Mouse (Mus musculus): ENCODE measurements at regions not wholly inside any gene's neighbourhood (a gene's known extent, or its start where the extent isn't known, plus 50 kb on each side); places are given as distances from the start of the nearest gene placed in this dataset.

DNA sequence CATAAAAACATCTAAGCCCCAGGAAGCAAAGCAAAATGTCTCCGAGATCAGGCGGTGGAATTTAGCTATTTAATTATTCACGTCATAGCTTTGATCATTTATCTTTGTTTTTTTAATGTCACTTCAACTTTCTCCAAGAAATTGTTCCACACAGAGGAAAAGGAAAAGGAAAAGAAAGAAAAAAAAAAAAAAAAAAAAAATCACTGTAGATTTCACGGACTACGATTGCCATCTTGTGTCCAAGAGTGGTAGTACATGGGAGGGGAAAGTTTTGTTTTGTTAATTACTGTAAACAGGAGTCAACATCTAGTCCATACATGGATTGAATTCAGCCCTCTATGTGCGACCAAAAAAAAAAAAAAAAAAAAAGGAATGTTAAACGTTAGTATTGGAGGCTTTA lies 114.4 kb upstream of the Usp25 start:
- H3K4me3 ChIP-seq (replicated peaks), result no peak overlapping the region
- ATAC-seq (ENCODE audit: insufficient number of reproducible peaks, low FRiP score, low TSS enrichment, low read depth), result no peak

DNA sequence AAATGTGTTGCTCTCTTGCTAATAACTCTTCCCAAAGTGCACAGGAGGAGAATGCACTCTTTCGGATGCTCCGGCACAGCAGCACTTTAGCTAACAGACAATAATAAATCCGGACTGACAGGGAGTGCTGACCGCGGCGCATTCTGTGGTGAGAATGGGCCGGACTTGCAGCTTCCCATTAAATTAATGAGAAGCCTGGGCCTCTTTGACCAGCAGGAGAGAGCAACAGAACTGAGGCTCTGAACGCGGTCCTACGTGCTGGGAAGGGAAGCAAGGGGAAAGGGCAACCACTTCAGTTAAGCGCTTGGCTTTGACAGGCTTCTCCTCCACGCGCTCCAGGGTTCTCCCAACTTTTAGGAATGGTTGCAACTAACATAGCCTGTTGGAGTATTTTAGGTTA lies 117.2 kb upstream of the Usp25 start:
- H3K4me1 ChIP-seq, result no peaks in the 10 kb centered on the region
- H3K36me3 ChIP-seq, result no peaks in the 10 kb centered on the region
- H3K4me3 ChIP-seq (replicated peaks), result no peak overlapping the region
- 40% methylated on average over 13 of the region's 13 CpGs for WGBS
- no peaks in the 10 kb centered on the region for H3K9me3 ChIP-seq (replicated peaks)
- no peak overlapping the region for H3K4me2 ChIP-seq (replicated peaks)
- no peaks in the 10 kb centered on the region for H3K27me3 ChIP-seq
- H3K9ac ChIP-seq, result no peak overlapping the region
- H3K27ac ChIP-seq (replicated peaks), result no peak overlapping the region
- ATAC-seq (ENCODE audit: insufficient number of reproducible peaks, low FRiP score, low TSS enrichment, low read depth), result no peak

More for the DNA sequence above, 114.4 kb upstream of the Usp25 start:
- Histone ChIP-seq H3K9ac (no peak overlapping the region), H3K27ac (replicated peaks) (no peak overlapping the region), H3K27me3 (no peaks in the 10 kb centered on the region), H3K4me2 (replicated peaks) (no peak overlapping the region), H3K4me1 (no peaks in the 10 kb centered on the region), H3K36me3 (no peaks in the 10 kb centered on the region), H3K9me3 (replicated peaks) (no peaks in the 10 kb centered on the region)
- WGBS, result 8% methylated on average over 7 of the region's 7 CpGs

DNA sequence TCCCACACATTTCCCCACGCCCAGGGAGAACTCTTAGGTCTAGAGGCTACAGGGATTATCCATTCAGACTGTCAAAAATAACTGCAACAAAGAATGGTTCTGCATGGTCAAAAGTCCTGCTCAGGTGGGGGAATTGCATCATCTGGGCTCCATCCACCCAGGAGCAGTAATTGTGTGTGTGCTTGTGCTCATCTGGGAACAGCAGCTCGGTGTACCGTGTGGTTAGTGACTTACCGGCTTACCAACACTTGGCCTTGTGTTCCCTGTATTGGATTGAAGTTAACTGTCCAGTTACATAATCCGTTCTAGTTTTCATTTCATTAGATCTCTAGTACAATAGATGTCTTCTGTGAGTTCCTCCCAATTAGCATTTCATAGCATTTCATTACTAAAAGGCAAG lies 117.7 kb upstream of the Usp25 start:
- H3K27ac ChIP-seq (replicated peaks), result no peak overlapping the region
- no peaks in the 10 kb centered on the region for H3K27me3 ChIP-seq
- ATAC-seq (ENCODE audit: insufficient number of reproducible peaks, low FRiP score, low TSS enrichment, low read depth), result no peak
- H3K9ac ChIP-seq, result no peak overlapping the region
- no peaks in the 10 kb centered on the region for H3K9me3 ChIP-seq (replicated peaks)
- WGBS, result 70% methylated on average over 5 of the region's 5 CpGs
- no peaks in the 10 kb centered on the region for H3K36me3 ChIP-seq
- H3K4me2 ChIP-seq (replicated peaks), result no peak overlapping the region
- H3K4me3 ChIP-seq (replicated peaks), result no peak overlapping the region
- H3K4me1 ChIP-seq, result no peaks in the 10 kb centered on the region

DNA sequence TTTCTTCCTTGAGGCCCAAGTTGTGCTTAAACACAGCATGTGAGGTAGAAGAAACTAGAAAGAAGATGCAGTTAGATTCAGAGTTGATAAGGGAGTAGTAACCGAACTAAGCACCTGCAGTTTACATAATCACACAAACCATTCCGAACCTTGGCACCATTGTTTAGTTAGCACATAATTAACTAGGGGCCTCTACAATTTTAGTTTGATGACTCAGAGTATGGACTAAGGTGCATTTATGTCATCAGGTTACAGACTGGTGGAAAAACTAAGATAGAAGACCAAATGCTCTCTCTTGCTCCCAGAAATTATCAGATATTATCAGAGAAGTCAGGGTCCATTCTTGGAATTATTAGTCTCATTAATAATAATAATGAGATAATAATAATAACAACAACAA lies 134.9 kb upstream of the Usp25 start:
- WGBS, result 68% methylated on average over 2 of the region's 2 CpGs
- no peaks in the 10 kb centered on the region for H3K4me1 ChIP-seq
- H3K9ac ChIP-seq, result no peak overlapping the region
- H3K27ac ChIP-seq (replicated peaks), result no peak overlapping the region
- no peak overlapping the region for H3K4me3 ChIP-seq (replicated peaks)
- H3K27me3 ChIP-seq, result no peaks in the 10 kb centered on the region
- H3K9me3 ChIP-seq (replicated peaks), result no peaks in the 10 kb centered on the region
- no peaks in the 10 kb centered on the region for H3K36me3 ChIP-seq
- ATAC-seq (ENCODE audit: insufficient number of reproducible peaks, low FRiP score, low TSS enrichment, low read depth), result no peak
- no peak overlapping the region for H3K4me2 ChIP-seq (replicated peaks)

DNA sequence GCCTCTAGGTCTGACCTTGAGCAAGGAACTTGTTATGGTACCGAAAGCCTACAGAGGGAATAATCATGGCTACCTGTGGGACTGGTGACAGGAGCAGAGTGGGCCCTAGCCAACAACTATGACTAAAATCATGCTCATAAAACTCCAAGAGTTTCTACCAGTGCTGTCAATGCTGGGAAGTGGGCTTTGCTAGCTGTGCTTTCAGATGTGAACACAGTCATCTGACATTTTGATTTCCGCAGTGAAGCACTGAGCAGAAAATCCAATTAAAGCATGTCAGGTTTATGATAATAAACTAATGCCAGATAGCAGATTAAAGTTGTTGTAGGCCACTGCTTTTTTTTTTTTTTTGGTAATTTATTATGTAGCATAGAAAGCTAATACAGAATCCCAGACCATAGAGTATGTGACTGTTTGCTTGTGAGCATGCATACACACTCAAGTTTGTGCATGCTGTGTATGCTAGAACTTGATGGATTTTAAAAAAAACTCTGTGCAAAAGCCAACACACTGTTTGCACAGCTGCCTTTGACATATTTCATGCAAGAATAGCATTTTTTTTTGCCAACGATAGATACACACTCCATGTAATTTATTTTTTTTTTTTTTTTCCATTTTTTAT lies 138.0 kb upstream of the Usp25 start:
- no peaks in the 10 kb centered on the region for H3K9me3 ChIP-seq (replicated peaks)
- no peaks in the 10 kb centered on the region for H3K4me1 ChIP-seq
- H3K4me2 ChIP-seq (replicated peaks), result no peak overlapping the region
- 81% methylated on average over 3 of the region's 3 CpGs for WGBS
- no peak overlapping the region for H3K9ac ChIP-seq
- no peaks in the 10 kb centered on the region for H3K36me3 ChIP-seq
- ATAC-seq (ENCODE audit: insufficient number of reproducible peaks, low FRiP score, low TSS enrichment, low read depth), result no peak
- no peak overlapping the region for H3K4me3 ChIP-seq (replicated peaks)
- H3K27me3 ChIP-seq, result no peaks in the 10 kb centered on the region
- no peak overlapping the region for H3K27ac ChIP-seq (replicated peaks)

DNA sequence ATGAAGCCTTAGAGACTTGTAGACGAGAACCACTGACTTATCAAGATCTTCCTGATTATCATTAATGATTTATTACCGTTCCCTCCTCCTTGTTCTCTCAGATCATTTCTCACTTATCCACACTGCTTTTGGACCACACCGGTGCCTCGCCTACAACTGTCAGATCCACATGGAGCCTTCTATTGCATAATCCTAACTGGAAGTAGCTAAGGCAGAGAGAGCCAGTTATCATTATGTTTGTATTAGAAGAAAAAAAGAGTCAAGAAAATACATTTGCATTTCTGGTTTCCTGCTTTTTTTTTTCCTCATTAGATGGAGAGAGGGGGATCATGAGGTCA lies 147.1 kb upstream of the Usp25 start:
- Histone ChIP-seq H3K27ac (replicated peaks) (no peak overlapping the region), H3K27me3 (no peaks in the 10 kb centered on the region), H3K4me1 (no peaks in the 10 kb centered on the region), H3K36me3 (no peaks in the 10 kb centered on the region), H3K4me2 (replicated peaks) (no peak overlapping the region), H3K9ac (no peak overlapping the region), H3K9me3 (replicated peaks) (no peaks in the 10 kb centered on the region), H3K4me3 (replicated peaks) (no peak overlapping the region)
- WGBS, result 54% methylated on average over 4 of the region's 4 CpGs
- ATAC-seq (ENCODE audit: insufficient number of reproducible peaks, low FRiP score, low TSS enrichment, low read depth), result no peak

DNA sequence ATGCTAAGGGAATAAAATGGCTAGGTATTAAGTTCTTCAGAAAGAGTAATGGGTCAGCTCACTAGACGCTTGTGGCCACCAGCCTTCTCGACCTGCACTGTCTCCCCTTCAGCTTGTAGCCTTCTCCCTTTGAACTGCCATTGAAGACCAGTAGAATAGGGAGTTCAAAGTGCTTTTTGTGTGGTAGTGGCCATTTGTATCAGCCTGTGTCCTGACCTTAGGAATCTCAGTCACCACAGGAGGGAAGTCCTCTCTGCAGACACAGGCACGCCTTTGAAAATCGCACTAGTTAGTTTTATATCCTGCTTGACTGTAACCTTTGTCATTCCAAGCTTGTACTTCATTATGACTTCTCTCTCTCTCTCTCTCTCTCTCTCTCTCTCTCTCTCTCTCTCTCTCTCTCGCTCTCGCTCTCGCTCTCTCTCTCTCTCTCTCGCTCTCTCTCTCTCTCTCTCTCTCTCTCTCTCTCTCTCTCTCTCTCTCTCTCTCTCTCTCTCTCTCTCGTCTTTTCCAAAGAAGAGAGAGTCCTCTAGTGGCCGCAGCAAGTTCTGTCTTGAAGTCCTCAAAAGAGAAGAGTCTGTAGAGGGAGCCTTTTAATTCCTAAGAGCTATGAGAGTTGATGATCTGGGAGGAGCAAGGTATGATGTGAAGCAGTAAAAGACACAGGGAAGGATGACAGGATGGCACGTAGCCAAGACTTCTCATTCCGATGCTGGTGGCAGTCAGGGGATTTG lies 147.6 kb upstream of the Usp25 start:
- H3K27ac ChIP-seq (replicated peaks), result no peak overlapping the region
- WGBS, result 28% methylated on average over 7 of the region's 12 CpGs

DNA sequence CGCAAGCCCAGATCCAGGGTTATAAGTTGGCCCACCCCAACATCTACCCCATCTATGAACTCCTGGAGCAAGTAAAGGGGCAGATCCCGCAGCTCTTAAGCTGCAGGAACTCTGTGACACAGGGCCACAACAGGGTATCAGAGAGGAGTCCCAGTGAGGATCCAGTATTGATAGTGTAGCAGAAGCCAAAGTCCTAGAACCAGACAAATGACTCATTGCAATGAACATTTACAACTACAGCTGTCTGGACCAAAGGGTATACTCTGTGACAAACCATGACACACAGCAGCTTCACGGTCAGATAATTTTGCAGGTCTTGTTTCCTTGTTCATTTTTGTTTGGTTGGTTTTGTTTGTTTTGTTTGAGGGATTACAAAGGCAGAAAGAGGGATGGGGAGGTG lies 149.1 kb upstream of the Usp25 start:
- H3K27me3 ChIP-seq, result no peaks in the 10 kb centered on the region
- WGBS, result 92% methylated on average over 3 of the region's 3 CpGs

More for the DNA sequence above, 147.6 kb upstream of the Usp25 start:
- Histone ChIP-seq H3K9ac (no peak overlapping the region), H3K27me3 (no peaks in the 10 kb centered on the region), H3K9me3 (replicated peaks) (no peaks in the 10 kb centered on the region), H3K4me1 (no peaks in the 10 kb centered on the region), H3K4me3 (replicated peaks) (peak overlapping the region; percentile 16; the same call in 1 of the 2 replicates), H3K4me2 (replicated peaks) (peak overlapping the region; percentile 44), H3K36me3 (no peaks in the 10 kb centered on the region)
- no peak for ATAC-seq (ENCODE audit: insufficient number of reproducible peaks, low FRiP score, low TSS enrichment, low read depth)

DNA sequence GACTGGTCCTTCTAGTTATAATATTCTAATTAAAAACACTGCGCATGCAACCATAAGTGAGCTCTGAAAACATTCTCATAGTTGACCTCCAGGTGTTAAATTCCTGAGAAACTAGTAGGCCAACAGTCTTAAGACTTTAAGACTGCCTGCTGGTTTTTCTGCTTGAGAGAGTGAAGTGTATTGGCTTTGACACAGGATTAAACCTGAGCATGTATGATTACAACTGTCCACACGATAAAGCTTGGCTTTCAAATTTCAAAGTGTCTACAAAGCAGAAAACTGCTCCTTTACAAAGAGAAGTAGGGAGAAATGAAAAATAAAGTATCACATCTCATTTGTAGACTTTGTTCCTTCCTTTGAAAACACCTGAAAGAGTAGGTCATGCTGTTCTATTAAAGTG lies 157.7 kb upstream of the Usp25 start:
- no peak for ATAC-seq (ENCODE audit: insufficient number of reproducible peaks, low FRiP score, low TSS enrichment, low read depth)
- 65% methylated on average over 2 of the region's 2 CpGs for WGBS
- H3K9me3 ChIP-seq (replicated peaks), result no peaks in the 10 kb centered on the region
- H3K4me2 ChIP-seq (replicated peaks), result no peak overlapping the region
- H3K9ac ChIP-seq, result no peak overlapping the region
- H3K27ac ChIP-seq (replicated peaks), result no peak overlapping the region
- H3K4me3 ChIP-seq (replicated peaks), result no peak overlapping the region
- H3K4me1 ChIP-seq, result no peaks in the 10 kb centered on the region
- no peaks in the 10 kb centered on the region for H3K36me3 ChIP-seq
- no peaks in the 10 kb centered on the region for H3K27me3 ChIP-seq

More for the DNA sequence above, 149.1 kb upstream of the Usp25 start:
- ATAC-seq (ENCODE audit: insufficient number of reproducible peaks, low FRiP score, low TSS enrichment, low read depth), result no peak
- no peak overlapping the region for H3K9ac ChIP-seq
- H3K27ac ChIP-seq (replicated peaks), result no peak overlapping the region
- no peaks in the 10 kb centered on the region for H3K4me1 ChIP-seq
- H3K4me3 ChIP-seq (replicated peaks), result no peak overlapping the region
- no peaks in the 10 kb centered on the region for H3K36me3 ChIP-seq
- H3K9me3 ChIP-seq (replicated peaks), result no peaks in the 10 kb centered on the region
- H3K4me2 ChIP-seq (replicated peaks), result no peak overlapping the region

DNA sequence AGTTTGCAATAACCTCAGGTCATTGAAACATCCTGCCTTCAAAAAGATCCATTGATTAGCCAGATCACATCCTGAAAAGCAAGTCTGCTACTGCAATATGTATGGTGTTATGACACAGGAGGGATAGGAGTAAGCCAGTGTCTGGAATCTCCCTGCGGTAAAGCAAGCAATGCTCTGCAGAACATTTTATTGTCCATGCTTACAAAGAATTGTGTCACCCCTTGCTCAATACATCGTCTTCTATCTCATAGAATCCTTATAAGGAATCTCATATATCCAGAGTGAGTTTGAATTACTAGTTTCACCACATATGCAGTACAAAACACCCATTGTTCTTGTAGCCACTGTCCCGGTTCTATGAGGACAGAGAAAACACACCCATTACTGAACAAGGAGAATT lies 162.1 kb upstream of the Usp25 start:
- Histone ChIP-seq H3K9ac (no peak overlapping the region), H3K4me3 (replicated peaks) (no peak overlapping the region), H3K27me3 (no peaks in the 10 kb centered on the region), H3K27ac (replicated peaks) (no peak overlapping the region), H3K4me1 (no peaks in the 10 kb centered on the region), H3K36me3 (no peaks in the 10 kb centered on the region), H3K4me2 (replicated peaks) (no peak overlapping the region), H3K9me3 (replicated peaks) (no peaks in the 10 kb centered on the region)
- ATAC-seq (ENCODE audit: insufficient number of reproducible peaks, low FRiP score, low TSS enrichment, low read depth), result no peak
- WGBS, result 60% methylated on average over 3 of the region's 3 CpGs

DNA sequence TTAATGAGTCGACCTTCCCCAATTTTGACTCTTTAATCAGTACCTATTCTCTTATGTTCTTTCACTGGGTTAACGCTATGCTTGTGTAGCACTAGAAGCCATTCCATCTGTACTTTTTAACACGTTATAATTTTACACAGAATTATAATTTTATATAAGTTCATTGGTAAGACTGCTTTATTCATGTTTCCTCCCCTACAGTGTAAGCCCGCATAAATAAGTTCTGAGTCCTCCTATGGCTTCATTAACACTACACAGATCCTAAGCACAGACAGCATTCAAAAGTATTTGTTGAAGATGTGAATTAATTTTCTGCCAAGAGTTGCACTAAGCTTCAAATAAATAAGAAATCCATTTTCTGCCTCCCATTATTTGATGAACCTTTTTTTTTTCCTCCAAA lies 176.1 kb upstream of the Usp25 start:
- H3K4me3 ChIP-seq (replicated peaks), result no peak overlapping the region
- H3K27me3 ChIP-seq, result no peaks in the 10 kb centered on the region
- H3K9ac ChIP-seq, result no peak overlapping the region
- H3K9me3 ChIP-seq (replicated peaks), result no peaks in the 10 kb centered on the region
- H3K36me3 ChIP-seq, result no peaks in the 10 kb centered on the region
- WGBS, result 81% methylated on average over 4 of the region's 4 CpGs
- H3K27ac ChIP-seq (replicated peaks), result no peak overlapping the region
- H3K4me2 ChIP-seq (replicated peaks), result no peak overlapping the region
- H3K4me1 ChIP-seq, result no peaks in the 10 kb centered on the region
- no peak for ATAC-seq (ENCODE audit: insufficient number of reproducible peaks, low FRiP score, low TSS enrichment, low read depth)

DNA sequence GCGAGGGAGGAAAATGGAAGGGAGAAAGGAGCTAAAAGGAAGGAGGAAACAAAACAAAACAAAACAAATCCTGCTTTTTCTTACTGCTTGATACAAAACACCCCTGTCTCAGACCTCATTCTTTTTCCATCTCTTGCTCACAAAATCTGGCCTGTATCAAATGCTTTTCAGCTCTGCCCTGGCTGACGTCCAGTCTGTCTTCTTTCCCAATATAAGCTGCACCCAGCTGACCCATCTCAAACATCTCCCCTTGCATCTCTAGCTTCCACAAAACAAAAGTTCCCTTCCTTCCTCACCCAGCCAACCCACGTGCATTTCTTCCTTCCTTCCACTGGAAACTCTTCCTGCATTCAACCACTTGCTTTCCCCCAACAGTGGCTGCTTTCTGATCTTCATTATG lies 183.1 kb upstream of the Usp25 start:
- Histone ChIP-seq H3K9ac (no peak overlapping the region), H3K9me3 (replicated peaks) (no peaks in the 10 kb centered on the region), H3K4me1 (no peaks in the 10 kb centered on the region), H3K4me3 (replicated peaks) (no peak overlapping the region), H3K27ac (replicated peaks) (no peak overlapping the region), H3K36me3 (no peaks in the 10 kb centered on the region), H3K27me3 (no peaks in the 10 kb centered on the region), H3K4me2 (replicated peaks) (no peak overlapping the region)
- ATAC-seq (ENCODE audit: insufficient number of reproducible peaks, low FRiP score, low TSS enrichment, low read depth), result no peak
- WGBS, result 34% methylated on average over 3 of the region's 3 CpGs

Measured in embryonic facial prominence, embryonic 15.5 days (tissue).